Mouse (Mus musculus): ENCODE data around the gene Gfer.

Gene Gfer

GRCm38 (mm10) chr17:24647493-24647892 is 48.5 kb downstream of the Gfer start:
- DNase-seq (ENCODE audit: low spot score) = no peak

DNA sequence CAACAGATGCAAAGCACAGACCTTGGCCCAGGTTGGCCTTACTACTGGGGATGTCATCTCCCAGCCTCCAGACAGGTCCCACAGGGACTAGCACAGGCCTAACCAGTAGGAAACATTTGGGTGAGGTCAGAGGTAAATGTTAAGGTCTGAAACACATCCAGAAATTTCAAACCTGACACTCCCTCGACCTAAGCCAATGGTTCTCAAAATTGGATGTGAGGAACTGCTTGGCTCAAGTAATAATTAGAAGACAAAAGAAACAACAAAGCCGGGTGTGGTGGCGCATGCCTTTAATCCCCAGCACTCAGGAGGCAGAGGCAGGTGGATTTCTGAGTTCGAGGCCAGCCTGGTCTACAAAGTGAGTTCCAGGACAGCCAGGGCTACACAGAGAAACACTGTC is 49.6 kb downstream of the Gfer start:
- no peak for DNase-seq (ENCODE audit: low spot score)

GRCm38 (mm10) chr17:24645916-24646315 is 50.0 kb downstream of the Gfer start:
- no peak for DNase-seq (ENCODE audit: low spot score)

- no peak for DNase-seq (ENCODE audit: low spot score)
Observed at GRCm38 (mm10) chr17:24644875-24645721, 50.9 kb downstream of the Gfer start.

DNA sequence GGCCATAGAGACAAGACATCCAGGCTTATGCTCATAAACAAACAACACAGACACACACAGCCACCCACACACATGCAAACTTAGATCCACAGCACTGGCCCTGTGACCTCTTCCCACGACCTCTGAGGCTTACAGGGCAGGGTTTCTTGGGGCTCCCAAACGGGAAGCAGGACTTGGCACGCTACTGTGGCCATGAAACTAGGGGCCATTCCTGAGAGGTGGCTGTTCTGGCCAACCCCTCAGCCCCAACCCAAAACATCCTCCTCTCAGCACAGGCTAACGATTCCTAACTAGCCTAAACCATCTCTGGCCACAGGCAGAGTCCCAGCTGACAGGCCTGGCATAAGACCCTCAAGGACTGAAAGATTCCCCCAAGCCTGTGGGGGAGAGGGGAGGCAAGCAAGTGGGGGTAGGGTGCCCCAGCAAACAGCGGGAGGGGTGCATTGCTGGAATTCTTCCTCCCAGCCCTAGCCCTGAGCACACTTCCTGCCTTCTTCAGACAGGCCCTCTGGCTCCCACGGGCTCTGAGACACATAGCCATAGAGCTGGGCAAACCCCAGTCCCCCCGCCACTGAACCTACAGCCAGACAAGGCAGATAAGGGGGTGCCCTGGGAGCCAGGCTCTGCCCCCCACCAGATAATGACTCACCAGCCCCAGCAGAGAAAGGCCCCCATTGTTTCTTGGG is 51.8 kb downstream of the Gfer start:
- DNase-seq (ENCODE audit: low spot score) = no peak

Measured in urinary bladder, postnatal 10 days (tissue).